Mouse (Mus musculus): Measurements from ENCODE around the gene Mansc1. TPM values are rescaled to one million over a fixed set of nuclear protein-coding genes. Genes with fewer than 3 reads are reported as not detected.
"Not testable (repeated sequence)": the region's sequence is repeated elsewhere in the genome, so short reads cannot be mapped to it uniquely, and the experiment has no call there.

Mansc1 gene
- 4.8 and 6.1 TPM in 2 replicates for total RNA-seq (2017)

GRCm38 (mm10) chr6:134631947-134632687, at the start of gene Mansc1:
TSS of gene Mansc1 (minus strand) at chr6:134632488.
- peak; percentile 64 for ATAC-seq (replicated peaks; ENCODE audit: low read depth, poor library complexity, severe bottlenecking)

GRCm38 (mm10) chr6:134679330-134679729, 47.0 kb upstream of the Mansc1 start:
- ATAC-seq (replicated peaks; ENCODE audit: low read depth, poor library complexity, severe bottlenecking) = not testable (repeated sequence)

- ATAC-seq (replicated peaks; ENCODE audit: low read depth, poor library complexity, severe bottlenecking) = peak; percentile 26; the same call in 1 of the 2 replicates
These were observed 45.7 kb upstream of the Mansc1 start for GRCm38 (mm10) chr6:134678037-134678436.

DNA sequence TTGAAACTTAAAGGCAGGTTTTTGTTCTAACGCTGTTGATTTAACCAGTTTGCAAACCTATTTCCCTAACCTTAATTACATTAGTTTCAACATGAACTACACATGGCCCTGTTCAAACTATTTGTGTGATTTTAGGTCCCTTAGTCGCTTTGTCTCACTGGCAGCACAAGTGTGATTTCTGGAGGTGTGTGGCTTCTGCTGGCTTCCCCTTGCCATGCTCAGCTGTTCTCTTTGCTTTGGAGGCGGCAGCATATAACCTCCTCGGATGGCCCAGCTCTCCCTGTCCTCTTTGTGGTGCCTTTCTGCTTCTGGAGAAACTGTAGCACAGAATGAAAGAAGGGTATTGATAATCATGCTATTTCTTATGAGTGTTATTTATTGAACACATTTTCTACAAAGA, 45.2 kb upstream of the Mansc1 start:
- ATAC-seq (replicated peaks; ENCODE audit: low read depth, poor library complexity, severe bottlenecking) = no peak

- peak; percentile 84 for ATAC-seq (replicated peaks; ENCODE audit: low read depth, poor library complexity, severe bottlenecking)
These were observed 41.4 kb upstream of the Mansc1 start for GRCm38 (mm10) chr6:134673712-134674111.

GRCm38 (mm10) chr6:134670881-134671411, 38.7 kb upstream of the Mansc1 start:
- no peak for ATAC-seq (replicated peaks; ENCODE audit: low read depth, poor library complexity, severe bottlenecking)

DNA sequence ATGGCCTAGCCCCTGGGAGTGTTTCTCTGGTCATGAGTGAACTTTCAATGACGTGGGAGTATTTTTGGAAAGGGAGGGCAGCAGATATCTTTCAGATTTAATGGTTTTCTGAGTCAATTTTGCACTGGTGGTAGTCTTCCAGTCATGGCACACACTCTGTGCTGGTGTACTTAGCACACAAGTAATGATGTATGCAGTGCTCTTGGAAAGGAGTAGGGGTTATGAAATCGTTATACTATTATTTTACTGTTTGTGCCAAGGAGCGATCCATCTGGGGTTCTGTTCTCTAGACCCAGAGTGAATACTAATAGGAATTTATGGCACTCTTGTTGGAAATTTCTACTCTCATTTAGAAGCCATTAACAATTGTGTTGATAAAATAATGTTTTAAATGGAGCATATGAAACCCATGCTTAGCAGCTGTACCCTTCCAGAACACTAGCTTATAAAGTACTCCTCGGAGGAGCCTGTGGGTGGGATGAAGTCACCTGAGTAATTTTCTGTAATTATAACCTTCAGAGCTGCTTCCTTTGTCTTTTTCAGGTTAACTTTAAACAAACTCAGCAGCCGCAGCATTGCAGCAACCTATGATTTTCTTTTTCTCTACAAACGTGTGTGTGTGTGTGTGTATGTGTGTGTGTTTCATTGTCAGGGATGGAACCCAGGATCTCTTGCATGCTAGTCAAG, 37.0 kb upstream of the Mansc1 start:
- no peak for ATAC-seq (replicated peaks; ENCODE audit: low read depth, poor library complexity, severe bottlenecking)

- peak; percentile 82 for ATAC-seq (replicated peaks; ENCODE audit: low read depth, poor library complexity, severe bottlenecking)
These were observed 36.2 kb upstream of the Mansc1 start for GRCm38 (mm10) chr6:134668519-134668918.

- ATAC-seq (replicated peaks; ENCODE audit: low read depth, poor library complexity, severe bottlenecking) = no peak
These were observed 33.5 kb upstream of the Mansc1 start for GRCm38 (mm10) chr6:134665817-134666216.

GRCm38 (mm10) chr6:134664573-134664972, 32.3 kb upstream of the Mansc1 start:
- ATAC-seq (replicated peaks; ENCODE audit: low read depth, poor library complexity, severe bottlenecking) = no peak

DNA sequence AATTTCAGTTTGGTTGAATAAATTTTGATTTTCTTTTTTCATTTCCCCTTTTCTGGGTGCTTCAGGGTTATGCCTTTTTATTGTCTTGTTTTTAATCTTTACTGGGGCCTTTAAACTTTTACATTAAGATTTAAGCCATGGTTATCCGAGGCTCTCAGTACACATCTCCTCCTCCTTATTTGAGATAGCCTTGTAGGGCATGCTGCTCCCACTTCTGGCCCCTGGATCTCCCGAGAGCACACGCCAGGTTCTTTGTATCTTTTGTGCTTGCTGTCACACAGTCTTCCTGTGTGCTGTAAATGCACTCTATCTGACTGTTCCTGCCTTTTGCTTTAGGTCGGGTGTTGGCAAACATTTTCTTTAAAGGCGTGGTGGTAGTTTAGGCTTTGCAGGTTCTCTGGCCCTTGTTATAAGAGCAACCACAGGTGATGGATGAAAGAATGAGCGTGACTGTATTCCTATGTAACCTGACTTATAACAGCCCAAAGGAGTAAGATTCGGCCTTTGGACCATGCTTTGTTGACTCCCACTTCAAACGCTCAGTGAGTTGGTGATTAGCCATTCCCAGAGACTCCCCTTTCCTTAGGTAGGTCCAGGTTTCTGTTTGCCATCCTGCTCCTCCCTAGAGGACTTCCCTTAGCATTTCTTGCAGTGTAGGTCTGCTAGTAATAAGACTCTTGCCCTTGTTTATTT, 28.6 kb upstream of the Mansc1 start:
- ATAC-seq (replicated peaks; ENCODE audit: low read depth, poor library complexity, severe bottlenecking) = peak; percentile 37; the same call in 1 of the 2 replicates

GRCm38 (mm10) chr6:134659108-134659958, 27.0 kb upstream of the Mansc1 start:
- ATAC-seq (replicated peaks; ENCODE audit: low read depth, poor library complexity, severe bottlenecking) = peak; percentile 87

- ATAC-seq (replicated peaks; ENCODE audit: low read depth, poor library complexity, severe bottlenecking) = no peak
These were observed 24.2 kb upstream of the Mansc1 start for GRCm38 (mm10) chr6:134656527-134656926.

DNA sequence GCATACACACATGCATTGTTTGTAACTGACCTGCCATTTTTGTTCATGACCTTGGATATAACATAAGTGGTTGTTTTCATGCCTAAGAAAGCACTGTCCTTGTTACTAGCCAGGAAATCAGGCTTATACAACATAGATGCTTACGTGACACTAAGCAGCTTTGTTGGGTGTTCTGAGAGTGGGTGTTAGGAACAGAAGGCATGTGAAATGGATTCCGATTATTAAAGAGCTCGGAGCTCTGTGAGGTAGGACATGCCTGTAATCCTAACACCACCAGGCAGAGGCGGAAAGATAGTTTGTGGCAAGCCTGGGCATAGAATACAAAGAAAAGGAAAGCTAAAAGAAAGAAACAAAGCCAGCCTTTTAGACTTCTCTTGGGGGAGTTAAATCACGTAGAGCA, 16.1 kb upstream of the Mansc1 start:
- no peak for ATAC-seq (replicated peaks; ENCODE audit: low read depth, poor library complexity, severe bottlenecking)

GRCm38 (mm10) chr6:134647621-134648020, 15.3 kb upstream of the Mansc1 start:
- no peak for ATAC-seq (replicated peaks; ENCODE audit: low read depth, poor library complexity, severe bottlenecking)

GRCm38 (mm10) chr6:134646835-134647234, 14.5 kb upstream of the Mansc1 start:
- no peak for ATAC-seq (replicated peaks; ENCODE audit: low read depth, poor library complexity, severe bottlenecking)

GRCm38 (mm10) chr6:134643296-134643695, 11.0 kb upstream of the Mansc1 start:
- ATAC-seq (replicated peaks; ENCODE audit: low read depth, poor library complexity, severe bottlenecking) = no peak

DNA sequence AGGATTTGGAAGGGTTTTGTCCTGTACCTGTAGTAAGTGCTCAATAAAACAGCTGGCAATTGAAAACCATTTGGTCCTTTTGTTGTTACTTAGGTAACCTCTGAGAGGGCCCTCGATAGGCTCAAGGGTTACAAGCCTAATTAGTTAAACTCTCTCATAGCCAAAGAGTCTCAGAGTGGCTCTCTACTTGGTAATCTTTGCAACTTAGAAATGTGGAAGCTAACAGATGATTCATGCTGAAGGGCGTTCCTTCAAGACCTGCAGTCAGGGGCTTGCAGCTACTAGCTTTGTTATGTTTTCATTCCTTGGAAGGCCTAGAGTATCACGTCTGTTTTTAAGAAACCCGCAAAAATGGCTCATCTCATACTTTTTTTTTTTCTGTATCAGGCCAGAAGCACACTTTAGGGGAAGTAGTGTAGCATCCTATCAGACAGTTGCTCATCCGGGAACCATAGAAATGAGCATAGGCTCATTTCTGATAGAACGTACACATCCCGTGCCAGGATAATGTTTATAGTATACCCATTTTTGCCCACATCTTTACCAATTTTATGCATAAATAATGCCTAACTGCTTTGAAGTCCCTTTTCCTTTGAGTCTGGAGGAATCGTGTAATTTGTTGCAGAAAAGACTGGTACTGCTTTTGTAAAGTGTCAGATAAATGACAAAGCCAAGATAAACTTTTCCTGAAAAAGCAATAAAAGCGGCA, 9.6 kb upstream of the Mansc1 start:
- ATAC-seq (replicated peaks; ENCODE audit: low read depth, poor library complexity, severe bottlenecking) = no peak
